Mouse (Mus musculus) layer of hippocampus, adult 18-20 months (tissue): ENCODE measurements around the gene Neu3. TPM values are rescaled to one million over a fixed set of nuclear protein-coding genes. Genes with fewer than 3 reads are reported as not detected.
"Not testable (repeated sequence)": the region's sequence is repeated elsewhere in the genome, so short reads cannot be mapped to it uniquely, and the experiment has no call there.

Experiments
- DNase-seq, 2 experiments: peaks; one replicate each; pipeline ENCODE4 v3.0.0; 2022; ENCODE audit warnings: low spot score in 2 of 2
- total RNA-seq, 2 experiments: library from RNA; stranded (reverse); gene quantifications; 2 replicates each; pipeline ENCODE4 v1.2.3; 2021

Gene Neu3
- total RNA-seq, 2 experiments from 2014 or later, result 2.7 to 2.8 TPM

DNA sequence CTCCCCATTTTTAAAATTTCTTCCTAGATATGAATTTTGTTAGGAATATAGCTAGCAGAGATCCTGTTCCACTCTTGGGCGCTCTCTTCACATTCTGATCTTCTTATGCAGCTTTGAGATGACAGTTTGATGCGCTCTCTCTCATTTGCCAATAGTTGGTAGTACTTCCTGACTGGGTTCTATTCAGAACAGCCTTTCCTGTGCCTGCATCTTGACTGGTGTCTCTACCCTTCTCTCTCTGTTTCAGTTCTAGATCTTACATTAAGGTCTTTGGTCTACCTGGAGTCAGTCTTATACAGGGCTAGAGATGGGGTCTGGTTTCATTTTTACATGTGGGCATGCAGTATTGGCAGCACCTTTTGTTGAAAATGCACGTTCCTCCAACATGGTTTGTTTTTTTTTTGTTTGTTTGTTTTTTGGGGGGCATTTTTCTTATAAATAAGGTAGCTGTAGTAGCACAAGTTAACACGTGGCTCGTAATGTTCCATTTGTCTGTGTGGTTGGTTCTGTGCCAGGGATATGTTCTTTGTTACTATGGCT is 6.2 kb upstream of the Neu3 start:
- no peak for DNase-seq

DNA sequence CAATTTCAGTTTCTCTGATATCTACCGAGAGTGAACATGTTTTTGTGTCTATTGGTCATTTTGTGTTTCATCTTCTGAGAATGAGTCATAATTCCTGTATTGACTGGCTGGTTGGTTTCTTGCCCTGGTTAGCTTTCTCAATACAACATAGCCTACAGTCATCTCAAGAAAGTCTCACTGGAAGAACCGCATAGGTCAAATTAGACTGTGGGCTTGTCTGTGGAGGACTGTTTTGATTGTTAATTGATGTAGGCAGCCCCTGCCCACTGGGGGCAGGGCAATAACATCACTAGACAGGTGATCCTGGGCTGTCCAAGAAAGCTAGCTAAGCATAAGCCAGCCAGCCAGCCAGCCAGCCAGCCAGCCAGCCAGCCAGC is 5.6 kb upstream of the Neu3 start:
- DNase-seq, result no peak

- no peak for DNase-seq
Observed at GRCm38 (mm10) chr7:99833115-99833845, 5.1 kb upstream of the Neu3 start.

GRCm38 (mm10) chr7:99826096-99826495 is 2.1 kb downstream of the Neu3 start:
- DNase-seq, result no peak

GRCm38 (mm10) chr7:99825511-99825910 is 2.7 kb downstream of the Neu3 start:
- no peak for DNase-seq

- DNase-seq, result no peak
Observed at GRCm38 (mm10) chr7:99824649-99825483, 3.4 kb downstream of the Neu3 start.

- no peak for DNase-seq
Observed at GRCm38 (mm10) chr7:99823045-99823663, 5.1 kb downstream of the Neu3 start.

DNA sequence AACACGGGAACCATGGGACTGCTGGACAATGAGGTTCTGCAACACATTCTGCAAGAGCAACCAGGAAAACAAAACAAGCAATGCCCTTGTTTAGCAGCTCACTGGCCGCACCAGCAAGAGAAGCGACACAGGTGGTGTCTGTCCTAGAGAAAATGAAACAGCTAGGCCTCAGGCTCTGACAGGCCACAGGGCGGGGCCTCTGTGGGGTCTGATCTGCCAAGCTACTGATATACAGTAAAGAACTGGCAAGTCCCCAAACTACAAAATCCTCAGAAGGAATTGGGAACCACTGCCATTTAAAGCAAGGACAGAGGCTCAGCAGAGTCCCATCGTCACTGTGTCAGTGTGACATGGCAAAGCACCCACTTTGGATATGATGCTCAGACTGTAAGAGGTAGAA is 5.8 kb downstream of the Neu3 start:
- no peak for DNase-seq

GRCm38 (mm10) chr7:99821953-99822352 is 6.3 kb downstream of the Neu3 start:
- DNase-seq, result no peak

GRCm38 (mm10) chr7:99818181-99818725 is 10.0 kb downstream of the Neu3 start:
- DNase-seq, result not testable (repeated sequence)

DNA sequence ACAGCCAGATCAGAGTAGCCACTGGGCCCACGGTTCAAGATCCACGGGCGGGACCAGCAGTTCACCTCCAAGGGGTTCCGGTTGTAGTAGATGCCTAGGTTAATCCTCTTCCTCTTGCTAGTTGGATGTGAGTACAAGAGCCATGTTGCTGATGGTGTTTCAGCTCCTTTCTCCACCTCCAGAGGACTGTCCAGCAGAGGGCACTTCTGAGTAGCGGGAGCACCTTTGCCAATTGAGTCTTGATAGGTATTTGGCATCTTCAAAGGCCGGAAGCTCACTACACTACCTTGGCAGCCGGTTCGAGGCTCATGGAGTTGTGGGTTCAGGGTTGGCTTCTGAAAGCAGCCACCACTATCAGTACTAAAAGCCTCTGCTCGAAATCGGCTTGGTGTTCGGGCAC is 14.8 kb downstream of the Neu3 start:
- no peak for DNase-seq

GRCm38 (mm10) chr7:99811661-99812060 is 16.6 kb downstream of the Neu3 start:
- DNase-seq, result no peak

GRCm38 (mm10) chr7:99810814-99811213 is 17.4 kb downstream of the Neu3 start:
- no peak for DNase-seq

GRCm38 (mm10) chr7:99807043-99807442 is 21.2 kb downstream of the Neu3 start:
- DNase-seq, result not testable (repeated sequence)

- no peak for DNase-seq
Observed at GRCm38 (mm10) chr7:99805340-99805739, 22.9 kb downstream of the Neu3 start.

GRCm38 (mm10) chr7:99804033-99804432 is 24.2 kb downstream of the Neu3 start:
- not testable (repeated sequence) for DNase-seq

DNA sequence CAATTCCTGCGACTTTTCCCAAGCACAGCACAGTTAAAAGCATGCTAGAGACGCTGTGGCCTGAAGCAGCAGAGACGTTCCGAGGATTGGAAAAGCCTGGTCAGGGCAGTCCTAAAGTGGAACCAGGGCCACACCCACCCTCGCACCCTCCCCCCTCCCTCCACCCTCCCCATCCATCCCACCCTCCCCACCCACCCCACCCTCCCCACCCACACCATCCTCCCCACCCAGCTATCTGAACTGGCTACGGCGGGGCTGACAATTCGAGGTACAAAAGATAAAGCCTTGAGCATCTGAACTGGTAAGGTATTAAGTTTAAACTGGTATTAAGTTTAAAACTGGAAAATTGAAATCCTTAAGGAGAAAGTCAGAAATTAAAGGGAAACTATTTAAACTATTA is 24.7 kb downstream of the Neu3 start:
- DNase-seq, result no peak

DNA sequence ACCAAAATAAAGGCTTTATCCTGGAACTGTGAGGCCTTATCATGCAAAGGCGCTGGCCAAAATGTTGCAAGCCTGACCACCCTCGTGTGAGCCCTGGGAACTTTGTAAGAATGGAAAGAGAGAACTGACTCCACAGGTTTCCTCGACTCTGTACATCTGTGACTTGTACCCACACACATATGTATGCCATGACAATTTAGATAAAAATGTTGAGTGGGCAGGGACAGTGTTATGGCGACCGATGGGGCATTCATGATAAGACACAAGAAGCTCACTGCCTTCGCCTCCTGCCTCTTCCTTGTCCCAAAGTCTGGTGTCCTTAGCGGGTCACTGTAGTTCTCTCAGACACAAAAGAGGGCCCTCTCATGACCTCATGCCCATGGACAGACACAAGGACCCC is 29.1 kb downstream of the Neu3 start:
- DNase-seq, result no peak

GRCm38 (mm10) chr7:99797911-99798647 is 30.1 kb downstream of the Neu3 start:
- peak; percentile 54 to 90 for DNase-seq

DNA sequence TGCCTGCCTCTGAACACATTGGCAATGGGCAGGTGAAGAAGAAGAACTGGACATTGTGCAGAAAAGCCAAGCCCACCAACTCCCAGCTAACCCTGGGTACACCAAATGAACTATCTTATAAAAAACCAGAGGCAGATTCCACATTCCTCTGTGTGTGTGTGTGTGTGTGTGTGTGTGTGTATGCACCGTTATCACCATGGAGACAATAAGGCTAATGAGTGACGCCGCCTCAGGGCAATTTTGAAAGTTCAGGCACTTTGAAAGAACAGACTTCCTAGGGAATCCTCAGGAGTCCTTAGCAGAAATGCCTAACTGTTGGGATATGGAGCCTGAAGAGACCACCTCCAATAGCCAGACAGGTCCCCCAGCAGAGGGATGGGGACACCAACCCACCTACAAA is 31.0 kb downstream of the Neu3 start:
- no peak for DNase-seq

GRCm38 (mm10) chr7:99796471-99796870 is 31.7 kb downstream of the Neu3 start:
- DNase-seq, result no peak
